9 mouse cellular contexts compared by ENCODE assay signal in genomic region chr13:51526480-51526879, GRCm38 (mm10). TPM values are rescaled to one million over a fixed set of nuclear protein-coding genes. Genes with fewer than 3 reads are reported as not detected.
DNase-seq lines count a peak whose midpoint lies in the region; ATAC-seq lines count a peak whose summit lies in the region.
"Had no signal": no experiment of that assay in that cellular context is flagged by ENCODE, and none has a peak within 500 bp of the region (broad histone marks: within the 10 kb centered on the region; RNA-seq: fewer than 3 reads in every experiment).

No protein-coding gene starts in this region.

- no peaks in the 10 kb centered on the region for H3K4me1 ChIP-seq in limb, embryonic 10.5 days
- no peaks in the 10 kb centered on the region for H3K4me1 ChIP-seq in liver, embryonic 12.5 days
- H3K4me1 ChIP-seq: lung, embryonic 15.5 days had no signal

- no peak overlapping the region for H3K4me3 ChIP-seq in limb, embryonic 10.5 days
- H3K4me3 ChIP-seq in liver, embryonic 12.5 days, result no peak overlapping the region
- H3K4me3 ChIP-seq: lung, embryonic 15.5 days had no signal

- intact Hi-C loops in gastrocnemius, postnatal 14 days (cut with DNase I; ENCODE audit: low total_unique reads), result no loop called here

- H3K9ac ChIP-seq in liver, embryonic 12.5 days, result no peak overlapping the region
- H3K9ac ChIP-seq: lung, embryonic 15.5 days had no signal

- H3K36me3 ChIP-seq in limb, embryonic 10.5 days, result no peaks in the 10 kb centered on the region
- no peaks in the 10 kb centered on the region for H3K36me3 ChIP-seq in liver, embryonic 12.5 days
- H3K36me3 ChIP-seq: lung, embryonic 15.5 days had no signal

- peak; percentile 62 to 69 for DNase-seq in left cerebral cortex, adult 18-20 months (ENCODE audit: low spot score in 2 of 2)
- DNase-seq in left cerebral cortex, adult 11 months (ENCODE audit: low spot score), result no peak
- DNase-seq in adrenal gland, adult 2 months, result peak; percentile 90
- peak; percentile 44 for DNase-seq in gastrocnemius, postnatal 14 days
- DNase-seq in limb, embryonic 10.5 days (ENCODE audit: low spot score), result peak; percentile 25
- DNase-seq in testis, postnatal 10 days (ENCODE audit: low spot score), result no peak
- no peak for DNase-seq in retina, postnatal 1 day

- no peak for ATAC-seq in liver, embryonic 12.5 days

- H3K27me3 ChIP-seq in limb, embryonic 10.5 days (ENCODE audit: low read depth, poor library complexity, severe bottlenecking), result no peaks in the 10 kb centered on the region
- H3K27me3 ChIP-seq in liver, embryonic 12.5 days (replicated peaks), result no peaks in the 10 kb centered on the region
- H3K27me3 ChIP-seq: lung, embryonic 15.5 days had no signal

- no peak overlapping the region for H3K27ac ChIP-seq in limb, embryonic 10.5 days
- no peak overlapping the region for H3K27ac ChIP-seq in liver, embryonic 12.5 days
- H3K27ac ChIP-seq: lung, embryonic 15.5 days had no signal

- no peak overlapping the region for H3K4me2 ChIP-seq in liver, embryonic 12.5 days
- H3K4me2 ChIP-seq: lung, embryonic 15.5 days had no signal

- no peaks in the 10 kb centered on the region for H3K9me3 ChIP-seq in limb, embryonic 10.5 days (replicated peaks)
- no peaks in the 10 kb centered on the region for H3K9me3 ChIP-seq in liver, embryonic 12.5 days (replicated peaks)
- H3K9me3 ChIP-seq: lung, embryonic 15.5 days had no signal

- WGBS in limb, embryonic 10.5 days, result 72% methylated on average over 7 of the region's 7 CpGs
- WGBS in liver, embryonic 12.5 days (ENCODE audit: insufficient replicate concordance), result 28% methylated on average over 7 of the region's 7 CpGs

RNA-seq across cellular contexts. Expression of gene Shc3, which starts 42.7 kb away (rescaled TPM):
- total RNA-seq in left cerebral cortex, adult 18-20 months (2021), result 100 to 1,000 TPM; 203 to 207 TPM
- total RNA-seq in adrenal gland, adult 2 months (2021), result 1 to 10 TPM in 1 of 2 experiments, under 1 TPM in 1; 0.98 to 1.5 TPM
- 1.4 TPM in 2 replicates for polyA plus RNA-seq in adrenal gland, adult 2 months (2012; rRNA removed)
- 1 to 10 TPM; 1.4 to 2.2 TPM for total RNA-seq in gastrocnemius, postnatal 14 days (2021)
- polyA plus RNA-seq in limb, embryonic 10.5 days (2016; fragmentation: Nextera tagmentation; extraction: Ambion mirVana), result 0.11 and 0.14 TPM in 2 replicates
- polyA plus RNA-seq in liver, embryonic 12.5 days (2016; fragmentation: Nextera tagmentation; extraction: Ambion mirVana), result not detected in 2 replicates

Comparison
In these comparisons a context has a peak if more than half of its experiments do, and no peak if none do; other contexts are left out.
1. DNase-seq: peak in left cerebral cortex, adult 18-20 months (2 of 2), adrenal gland, adult 2 months (single experiment), gastrocnemius, postnatal 14 days (single experiment) and limb, embryonic 10.5 days (single experiment); none in left cerebral cortex, adult 11 months (single experiment), testis, postnatal 10 days (single experiment) and retina, postnatal 1 day (single experiment).
2. RNA of gene Shc3, which starts 42.7 kb away (total RNA-seq): 203 to 207 TPM in left cerebral cortex, adult 18-20 months; 1.4 to 2.2 TPM in gastrocnemius, postnatal 14 days and 0.98 to 1.5 TPM in adrenal gland, adult 2 months; every median in the first group is over 10 times any median in the second.